Mouse (Mus musculus) liver, embryonic 12.5 days (tissue): ENCODE measurements around the gene Rfc1. TPM values are rescaled to one million over a fixed set of nuclear protein-coding genes. Genes with fewer than 3 reads are reported as not detected.
"Not testable (repeated sequence)": the region's sequence is repeated elsewhere in the genome, so short reads cannot be mapped to it uniquely, and the experiment has no call there.

ENCODE experiments used
- ATAC-seq: fragments of 200-750 bp; cut with Nextera tagmentation; 2 replicates; pipeline ENCODE4 v1.8.0; 2017; ENCODE audit warnings: moderate number of reproducible peaks, mild to moderate bottlenecking, moderate library complexity
- H3K27ac ChIP-seq: fragments of 300-500 bp; sonication (generic); 2 replicates; pipeline ENCODE4 v1.5.1; 2016; ENCODE audit warnings: mild to moderate bottlenecking
- H3K27me3 ChIP-seq: fragments of 300-500 bp; sonication (generic); replicated peaks from 2 replicates; pipeline ENCODE4 v1.6.1; 2016; ENCODE audit warnings: mild to moderate bottlenecking, moderate library complexity
- H3K36me3 ChIP-seq: fragments of 300-500 bp; sonication (generic); 2 replicates; pipeline ENCODE4 v1.6.1; 2016; ENCODE audit warnings: mild to moderate bottlenecking, moderate library complexity
- H3K4me1 ChIP-seq: fragments of 300-500 bp; sonication (generic); 2 replicates; pipeline ENCODE4 v1.6.1; 2016
- H3K4me2 ChIP-seq: fragments of 300-500 bp; sonication (generic); 2 replicates; pipeline ENCODE4 v1.6.1; 2016; ENCODE audit warnings: mild to moderate bottlenecking, moderate library complexity
- H3K4me3 ChIP-seq: fragments of 300-500 bp; sonication (generic); 2 replicates; pipeline ENCODE4 v1.5.1; 2016; ENCODE audit warnings: mild to moderate bottlenecking, moderate library complexity
- H3K9ac ChIP-seq: fragments of 300-500 bp; sonication (generic); 2 replicates; pipeline ENCODE4 v1.6.1; 2016; ENCODE audit warnings: mild to moderate bottlenecking, moderate library complexity
- H3K9me3 ChIP-seq: fragments of 300-500 bp; sonication (generic); replicated peaks from 2 replicates; pipeline ENCODE4 v1.6.1; 2016; ENCODE audit warnings: mild to moderate bottlenecking, moderate library complexity
- WGBS: fragments of 180-500 bp; shearing (Covaris S2); methylation state at CpG from one replicate; pipeline ENCODE4 v1.1.7; 2016; ENCODE audit not compliant: insufficient replicate concordance; 5-methylcytosine and 5-hydroxymethylcytosine counted together
- polyA plus RNA-seq: library from polyadenylated mRNA; unstranded; fragments of >200 nt; fragmentation: Nextera tagmentation; extraction: Ambion mirVana; gene quantifications from 2 replicates; pipeline ENCODE4 v1.2.1, GENCODE M21; 2016

The Rfc1 gene
- polyA plus RNA-seq, 1 experiment from 2014 or later: 58.1 TPM

GRCm38 (mm10) chr5:65336075-65336355 is 545 bp upstream of the Rfc1 start:
- H3K27me3 ChIP-seq: no peaks in the 10 kb centered on the region
- H3K36me3 ChIP-seq: peaks cover 29% of the 10 kb centered on the region
- no peaks in the 10 kb centered on the region for H3K9me3 ChIP-seq
- no peak overlapping the region for H3K27ac ChIP-seq
- no peak overlapping the region; the same call in 1 of the 2 replicates for H3K9ac ChIP-seq
- H3K4me3 ChIP-seq: peak overlapping the region; percentile 95
- H3K4me2 ChIP-seq: peak overlapping the region; percentile 89
- ATAC-seq: no peak
- H3K4me1 ChIP-seq: peaks cover 26% of the 10 kb centered on the region
- 20% methylated on average over 4 of the region's 4 CpGs for WGBS

- peak overlapping the region; percentile 95 for H3K4me3 ChIP-seq
- H3K4me1 ChIP-seq: peaks cover 29% of the 10 kb centered on the region
- ATAC-seq: no peak
- peaks cover 29% of the 10 kb centered on the region for H3K36me3 ChIP-seq
- H3K27ac ChIP-seq: peak overlapping the region; percentile 87
- peak overlapping the region; percentile 86 for H3K9ac ChIP-seq
- 1% methylated on average over 8 of the region's 8 CpGs for WGBS
- no peaks in the 10 kb centered on the region for H3K27me3 ChIP-seq
- H3K9me3 ChIP-seq: no peaks in the 10 kb centered on the region
- peak overlapping the region; percentile 89 for H3K4me2 ChIP-seq
Measured at GRCm38 (mm10) chr5:65334788-65335187, 682 bp downstream of the Rfc1 start.

- H3K4me2 ChIP-seq: no peak overlapping the region
- no peak overlapping the region for H3K27ac ChIP-seq
- peaks cover 41% of the 10 kb centered on the region for H3K4me1 ChIP-seq
- no peaks in the 10 kb centered on the region for H3K9me3 ChIP-seq
- no peak for ATAC-seq
- no peak overlapping the region for H3K4me3 ChIP-seq
- H3K27me3 ChIP-seq: no peaks in the 10 kb centered on the region
- peaks cover 32% of the 10 kb centered on the region for H3K36me3 ChIP-seq
- H3K9ac ChIP-seq: no peak overlapping the region
- 79% methylated on average over 3 of the region's 3 CpGs for WGBS
Measured at GRCm38 (mm10) chr5:65329971-65330370, 5.5 kb downstream of the Rfc1 start.

- 62% methylated on average over 5 of the region's 5 CpGs for WGBS
- Histone ChIP-seq H3K27me3 (no peaks in the 10 kb centered on the region), H3K9ac (no peak overlapping the region), H3K4me3 (no peak overlapping the region), H3K4me2 (peak overlapping the region; percentile 26; the same call in 1 of the 2 replicates), H3K9me3 (no peaks in the 10 kb centered on the region), H3K27ac (0 out of 2 replicates have a peak overlapping the region, but pooled peaks have one; percentile 58), H3K36me3 (peaks cover 25% of the 10 kb centered on the region), H3K4me1 (peaks cover 27% of the 10 kb centered on the region; the same call in 1 of the 2 replicates)
- ATAC-seq: no peak
Measured at GRCm38 (mm10) chr5:65326212-65326611, 9.3 kb downstream of the Rfc1 start.

- no peak overlapping the region for H3K4me3 ChIP-seq
- WGBS: 80% methylated on average over 3 of the region's 3 CpGs
- ATAC-seq: no peak
- no peak overlapping the region for H3K9ac ChIP-seq
- peaks cover 23% of the 10 kb centered on the region for H3K36me3 ChIP-seq
- H3K4me2 ChIP-seq: no peak overlapping the region
- H3K27ac ChIP-seq: no peak overlapping the region
- no peaks in the 10 kb centered on the region for H3K9me3 ChIP-seq
- peaks cover 23% of the 10 kb centered on the region; the same call in 1 of the 2 replicates for H3K4me1 ChIP-seq
- H3K27me3 ChIP-seq: no peaks in the 10 kb centered on the region
Measured at GRCm38 (mm10) chr5:65324758-65325355, 10.6 kb downstream of the Rfc1 start.

GRCm38 (mm10) chr5:65324271-65324670 is 11.2 kb downstream of the Rfc1 start:
- WGBS: 87% methylated on average over 3 of the region's 3 CpGs
- no peaks in the 10 kb centered on the region for H3K27me3 ChIP-seq
- ATAC-seq: no peak

GRCm38 (mm10) chr5:65322165-65322564 is 13.3 kb downstream of the Rfc1 start:
- WGBS: 73% methylated on average over 10 of the region's 10 CpGs
- no peak for ATAC-seq
- H3K36me3 ChIP-seq: peaks cover 49% of the 10 kb centered on the region

More at GRCm38 (mm10) chr5:65324271-65324670, 11.2 kb downstream of the Rfc1 start:
- Histone ChIP-seq H3K9me3 (no peaks in the 10 kb centered on the region), H3K27ac (no peak overlapping the region), H3K4me1 (peaks cover 23% of the 10 kb centered on the region; the same call in 1 of the 2 replicates), H3K9ac (no peak overlapping the region), H3K4me3 (no peak overlapping the region), H3K4me2 (no peak overlapping the region), H3K36me3 (peaks cover 29% of the 10 kb centered on the region)

GRCm38 (mm10) chr5:65319176-65319575 is 16.3 kb downstream of the Rfc1 start:
- Histone ChIP-seq H3K4me2 (no peak overlapping the region), H3K36me3 (peaks cover 72% of the 10 kb centered on the region), H3K27me3 (no peaks in the 10 kb centered on the region), H3K4me3 (no peak overlapping the region), H3K4me1 (no peaks in the 10 kb centered on the region), H3K27ac (no peak overlapping the region), H3K9me3 (no peaks in the 10 kb centered on the region), H3K9ac (no peak overlapping the region)
- no peak for ATAC-seq
- 87% methylated on average over 9 of the region's 9 CpGs for WGBS

More at GRCm38 (mm10) chr5:65322165-65322564, 13.3 kb downstream of the Rfc1 start:
- Histone ChIP-seq H3K4me1 (peaks cover 15% of the 10 kb centered on the region; the same call in 1 of the 2 replicates), H3K9me3 (no peaks in the 10 kb centered on the region), H3K4me2 (no peak overlapping the region), H3K9ac (no peak overlapping the region), H3K27me3 (no peaks in the 10 kb centered on the region), H3K27ac (no peak overlapping the region), H3K4me3 (no peak overlapping the region)

- Histone ChIP-seq H3K9me3 (no peaks in the 10 kb centered on the region), H3K4me3 (no peak overlapping the region), H3K27me3 (no peaks in the 10 kb centered on the region), H3K4me1 (no peaks in the 10 kb centered on the region), H3K9ac (no peak overlapping the region), H3K36me3 (peaks cover 82% of the 10 kb centered on the region), H3K4me2 (no peak overlapping the region), H3K27ac (no peak overlapping the region)
- WGBS: 73% methylated on average over 3 of the region's 3 CpGs
- no peak for ATAC-seq
Measured at GRCm38 (mm10) chr5:65308866-65309265, 26.6 kb downstream of the Rfc1 start.

- ATAC-seq: no peak
- Histone ChIP-seq H3K4me2 (no peak overlapping the region), H3K9ac (no peak overlapping the region), H3K9me3 (no peaks in the 10 kb centered on the region), H3K27me3 (no peaks in the 10 kb centered on the region), H3K36me3 (peaks cover 87% of the 10 kb centered on the region), H3K4me1 (no peaks in the 10 kb centered on the region), H3K4me3 (no peak overlapping the region), H3K27ac (no peak overlapping the region)
- 88% methylated on average over 7 of the region's 7 CpGs for WGBS
Measured at GRCm38 (mm10) chr5:65308208-65308607, 27.3 kb downstream of the Rfc1 start.

- Histone ChIP-seq H3K9me3 (no peaks in the 10 kb centered on the region), H3K4me1 (peaks cover 2% of the 10 kb centered on the region; the same call in 1 of the 2 replicates), H3K36me3 (peaks cover 83% of the 10 kb centered on the region)
Measured at GRCm38 (mm10) chr5:65305516-65305915, 30.0 kb downstream of the Rfc1 start.

GRCm38 (mm10) chr5:65300121-65300520 is 35.3 kb downstream of the Rfc1 start:
- peaks cover 94% of the 10 kb centered on the region for H3K36me3 ChIP-seq
- H3K4me1 ChIP-seq: peaks cover 29% of the 10 kb centered on the region
- H3K27me3 ChIP-seq: no peaks in the 10 kb centered on the region
- WGBS: 80% methylated on average over 9 of the region's 9 CpGs
- H3K4me3 ChIP-seq: no peak overlapping the region
- H3K9me3 ChIP-seq: no peaks in the 10 kb centered on the region
- H3K27ac ChIP-seq: 0 out of 2 replicates have a peak overlapping the region, but pooled peaks have one; percentile 38
- H3K9ac ChIP-seq: no peak overlapping the region
- no peak for ATAC-seq
- H3K4me2 ChIP-seq: no peak overlapping the region

More at GRCm38 (mm10) chr5:65305516-65305915, 30.0 kb downstream of the Rfc1 start:
- no peak for ATAC-seq
- no peak overlapping the region for H3K9ac ChIP-seq
- no peak overlapping the region for H3K4me3 ChIP-seq
- WGBS: 79% methylated on average over 9 of the region's 9 CpGs
- H3K27me3 ChIP-seq: no peaks in the 10 kb centered on the region
- H3K4me2 ChIP-seq: no peak overlapping the region
- H3K27ac ChIP-seq: no peak overlapping the region

- H3K9me3 ChIP-seq, H3K27me3 ChIP-seq, ATAC-seq, H3K27ac ChIP-seq, H3K9ac ChIP-seq, H3K4me3 ChIP-seq, H3K4me2 ChIP-seq: not testable (repeated sequence)
- peaks cover 29% of the 10 kb centered on the region for H3K4me1 ChIP-seq
- peaks cover 94% of the 10 kb centered on the region for H3K36me3 ChIP-seq
- WGBS: 97% methylated on average over 1 of the region's 1 CpGs
Measured at GRCm38 (mm10) chr5:65299623-65300022, 35.8 kb downstream of the Rfc1 start.
